Mouse (Mus musculus): ENCODE results near the gene 4933425L06Rik. TPM values are rescaled to one million over a fixed set of nuclear protein-coding genes. Genes with fewer than 3 reads are reported as not detected.

The 4933425L06Rik gene
- polyA plus RNA-seq, 1 experiment from 2014 or later, result not detected

GRCm38 (mm10) chr13:105130080-105130479 is 48.2 kb downstream of the 4933425L06Rik start:
- no peak overlapping the region for H3K4me3 ChIP-seq (ENCODE audit: low read depth, low read length)
- no peak overlapping the region for H3K27ac ChIP-seq (ENCODE audit: low read depth, low read length)
- H3K36me3 ChIP-seq (ENCODE audit: control insufficient read depth, insufficient read depth), result no peaks in the 10 kb centered on the region
- no peak overlapping the region for H3K4me2 ChIP-seq (replicated peaks; ENCODE audit: low read depth)
- 59% methylated on average over 6 of the region's 6 CpGs for WGBS
- no peak for ATAC-seq
- no peak overlapping the region for H3K9ac ChIP-seq (ENCODE audit: low read depth, low read length)
- H3K27me3 ChIP-seq (replicated peaks; ENCODE audit: control insufficient read depth, insufficient read depth, low read length), result no peaks in the 10 kb centered on the region
- no peaks in the 10 kb centered on the region for H3K9me3 ChIP-seq (ENCODE audit: control insufficient read depth)
- no peak for TF ChIP-seq CTCF (IDR thresholded peaks at IDR 0.05; ENCODE audit: low read depth)
- H3K4me1 ChIP-seq (replicated peaks; ENCODE audit: control insufficient read depth, insufficient read depth, low read length), result no peaks in the 10 kb centered on the region

DNA sequence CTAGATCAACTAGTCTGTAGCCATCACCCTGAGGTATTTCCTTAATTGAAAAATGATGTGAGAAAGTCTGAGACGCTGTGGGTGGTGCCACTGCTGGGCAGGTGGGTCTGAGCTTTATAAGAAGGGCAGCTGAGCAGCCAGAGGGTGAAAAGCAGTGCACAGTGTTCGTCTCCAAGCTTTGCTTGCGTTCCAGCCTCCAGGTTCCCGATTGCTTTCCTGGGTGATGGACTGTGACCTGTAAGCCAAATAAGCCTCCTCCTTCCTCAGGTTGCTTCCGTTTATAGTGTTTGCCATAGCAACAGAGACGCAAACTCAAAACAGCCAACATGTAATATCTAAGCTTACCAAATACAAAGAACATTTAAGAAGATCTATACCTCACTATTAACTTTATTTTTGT is 50.4 kb downstream of the 4933425L06Rik start:
- Histone ChIP-seq H3K9ac (ENCODE audit: low read depth, low read length) (no peak overlapping the region), H3K27ac (ENCODE audit: low read depth, low read length) (no peak overlapping the region), H3K27me3 (replicated peaks; ENCODE audit: control insufficient read depth, insufficient read depth, low read length) (no peaks in the 10 kb centered on the region), H3K4me1 (replicated peaks; ENCODE audit: control insufficient read depth, insufficient read depth, low read length) (no peaks in the 10 kb centered on the region), H3K36me3 (ENCODE audit: control insufficient read depth, insufficient read depth) (no peaks in the 10 kb centered on the region), H3K9me3 (ENCODE audit: control insufficient read depth) (no peaks in the 10 kb centered on the region), H3K4me2 (replicated peaks; ENCODE audit: low read depth) (peak overlapping the region; percentile 13; the same call in 1 of the 2 replicates), H3K4me3 (ENCODE audit: low read depth, low read length) (no peak overlapping the region)
- 33% methylated on average over 6 of the region's 6 CpGs for WGBS
- ATAC-seq, result peak; percentile 95
- no peak for TF ChIP-seq CTCF (IDR thresholded peaks at IDR 0.05; ENCODE audit: low read depth)

- Histone ChIP-seq H3K9ac (ENCODE audit: low read depth, low read length) (no peak overlapping the region), H3K27ac (ENCODE audit: low read depth, low read length) (no peak overlapping the region), H3K9me3 (ENCODE audit: control insufficient read depth) (no peaks in the 10 kb centered on the region), H3K27me3 (replicated peaks; ENCODE audit: control insufficient read depth, insufficient read depth, low read length) (no peaks in the 10 kb centered on the region), H3K4me1 (replicated peaks; ENCODE audit: control insufficient read depth, insufficient read depth, low read length) (no peaks in the 10 kb centered on the region), H3K4me2 (replicated peaks; ENCODE audit: low read depth) (no peak overlapping the region), H3K36me3 (ENCODE audit: control insufficient read depth, insufficient read depth) (no peaks in the 10 kb centered on the region), H3K4me3 (ENCODE audit: low read depth, low read length) (no peak overlapping the region)
- no peak for TF ChIP-seq CTCF (IDR thresholded peaks at IDR 0.05; ENCODE audit: low read depth)
- 77% methylated on average over 2 of the region's 2 CpGs for WGBS
- peak; percentile 44; the same call in 1 of the 2 replicates for ATAC-seq
These were observed 50.9 kb downstream of the 4933425L06Rik start for GRCm38 (mm10) chr13:105132776-105133175.

- Histone ChIP-seq H3K9ac (ENCODE audit: low read depth, low read length) (no peak overlapping the region), H3K4me1 (replicated peaks; ENCODE audit: control insufficient read depth, insufficient read depth, low read length) (no peaks in the 10 kb centered on the region), H3K27ac (ENCODE audit: low read depth, low read length) (no peak overlapping the region), H3K27me3 (replicated peaks; ENCODE audit: control insufficient read depth, insufficient read depth, low read length) (no peaks in the 10 kb centered on the region), H3K4me3 (ENCODE audit: low read depth, low read length) (no peak overlapping the region), H3K9me3 (ENCODE audit: control insufficient read depth) (no peaks in the 10 kb centered on the region), H3K4me2 (replicated peaks; ENCODE audit: low read depth) (no peak overlapping the region), H3K36me3 (ENCODE audit: control insufficient read depth, insufficient read depth) (no peaks in the 10 kb centered on the region)
- WGBS, result 39% methylated on average over 5 of the region's 5 CpGs
- ATAC-seq, result no peak
- no peak for TF ChIP-seq CTCF (IDR thresholded peaks at IDR 0.05; ENCODE audit: low read depth)
These were observed 52.5 kb downstream of the 4933425L06Rik start for GRCm38 (mm10) chr13:105134397-105134796.

- Histone ChIP-seq H3K9me3 (ENCODE audit: control insufficient read depth) (no peaks in the 10 kb centered on the region), H3K4me1 (replicated peaks; ENCODE audit: control insufficient read depth, insufficient read depth, low read length) (no peaks in the 10 kb centered on the region), H3K27ac (ENCODE audit: low read depth, low read length) (no peak overlapping the region), H3K9ac (ENCODE audit: low read depth, low read length) (no peak overlapping the region), H3K27me3 (replicated peaks; ENCODE audit: control insufficient read depth, insufficient read depth, low read length) (no peaks in the 10 kb centered on the region), H3K4me2 (replicated peaks; ENCODE audit: low read depth) (no peak overlapping the region), H3K36me3 (ENCODE audit: control insufficient read depth, insufficient read depth) (no peaks in the 10 kb centered on the region), H3K4me3 (ENCODE audit: low read depth, low read length) (no peak overlapping the region)
- TF ChIP-seq CTCF (IDR thresholded peaks at IDR 0.05; ENCODE audit: low read depth), result no peak
- WGBS, result 28% methylated on average over 4 of the region's 4 CpGs
- peak; percentile 80 for ATAC-seq
These were observed 58.0 kb downstream of the 4933425L06Rik start for GRCm38 (mm10) chr13:105139881-105140280.

DNA sequence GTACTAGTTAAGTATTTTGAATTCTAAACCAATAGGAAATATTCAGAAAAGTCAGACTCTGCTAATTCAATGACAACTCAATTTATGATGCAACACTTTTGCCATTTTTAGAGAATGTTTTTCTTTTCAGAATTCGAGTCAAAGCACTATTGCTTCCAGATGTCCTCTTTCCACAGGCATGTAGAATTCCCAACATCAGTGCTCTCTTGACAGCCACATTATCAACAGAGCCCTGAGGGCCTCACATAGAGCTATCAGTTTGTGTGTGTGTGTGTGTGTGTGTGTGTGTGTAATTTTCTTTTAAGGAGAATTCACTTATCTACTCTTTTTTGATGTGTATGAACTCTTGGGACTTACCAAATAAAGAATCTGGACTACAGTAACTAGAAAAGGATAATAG is 64.9 kb downstream of the 4933425L06Rik start:
- no peak for TF ChIP-seq CTCF (IDR thresholded peaks at IDR 0.05; ENCODE audit: low read depth)
- H3K9ac ChIP-seq (ENCODE audit: low read depth, low read length), result no peak overlapping the region

More for the DNA sequence above, 64.9 kb downstream of the 4933425L06Rik start:
- Histone ChIP-seq H3K4me1 (replicated peaks; ENCODE audit: control insufficient read depth, insufficient read depth, low read length) (no peaks in the 10 kb centered on the region), H3K36me3 (ENCODE audit: control insufficient read depth, insufficient read depth) (no peaks in the 10 kb centered on the region), H3K4me3 (ENCODE audit: low read depth, low read length) (no peak overlapping the region), H3K9me3 (ENCODE audit: control insufficient read depth) (no peaks in the 10 kb centered on the region), H3K4me2 (replicated peaks; ENCODE audit: low read depth) (no peak overlapping the region), H3K27ac (ENCODE audit: low read depth, low read length) (no peak overlapping the region), H3K27me3 (replicated peaks; ENCODE audit: control insufficient read depth, insufficient read depth, low read length) (no peaks in the 10 kb centered on the region)
- no peak for ATAC-seq
- 62% methylated on average over 1 of the region's 1 CpGs for WGBS
